Mouse (Mus musculus) liver, embryonic 11.5 days (tissue): ENCODE measurements at regions not wholly inside any gene's neighbourhood (a gene's known extent, or its start where the extent isn't known, plus 50 kb on each side); places are given as distances from the start of the nearest gene placed in this dataset.

Source experiments
- ATAC-seq: fragments of 200-750 bp; cut with Nextera tagmentation; replicated peaks from 2 replicates; pipeline ENCODE4 v1.8.0; 2017; ENCODE audit warnings: moderate number of reproducible peaks, mild to moderate bottlenecking, moderate TSS enrichment, moderate library complexity; ENCODE audit not compliant: low FRiP score
- DNase-seq: peaks from one replicate; pipeline ENCODE4 v3.0.0-alpha.2; 2017; ENCODE audit warnings: low spot score
- H3K27ac ChIP-seq: fragments of 300-500 bp; sonication (generic); 2 replicates; pipeline ENCODE4 v1.5.1; 2014; ENCODE audit warnings: mild to moderate bottlenecking, low read depth, low read length, control low read depth
- H3K27me3 ChIP-seq: fragments of 300-500 bp; sonication (generic); replicated peaks from 2 replicates; pipeline ENCODE4 v1.6.1; 2014; ENCODE audit warnings: low read length, mixed read lengths; ENCODE audit not compliant: control insufficient read depth, insufficient read depth
- H3K36me3 ChIP-seq: fragments of 300-500 bp; sonication (generic); 2 replicates; pipeline ENCODE4 v1.6.1; 2014; ENCODE audit warnings: mild to moderate bottlenecking, low read length, moderate library complexity, mixed read lengths; ENCODE audit not compliant: control insufficient read depth, insufficient read depth
- H3K4me1 ChIP-seq: fragments of 300-500 bp; sonication (generic); replicated peaks from 2 replicates; pipeline ENCODE4 v1.6.1; 2014; ENCODE audit warnings: low read length, mixed read lengths; ENCODE audit not compliant: control insufficient read depth, insufficient read depth
- H3K4me2 ChIP-seq: fragments of 300-500 bp; sonication (generic); 2 replicates; pipeline ENCODE4 v1.6.1; 2014; ENCODE audit warnings: mild to moderate bottlenecking, control low read depth, moderate library complexity
- H3K4me3 ChIP-seq: fragments of 300-500 bp; sonication (generic); 2 replicates; pipeline ENCODE4 v1.5.1; 2014; ENCODE audit warnings: low read depth, low read length, control low read depth
- H3K9ac ChIP-seq: fragments of 300-500 bp; sonication (generic); 2 replicates; pipeline ENCODE4 v1.6.1; 2014; ENCODE audit warnings: low read depth, low read length, control low read depth
- H3K9me3 ChIP-seq: fragments of 300-500 bp; sonication (generic); 2 replicates; pipeline ENCODE4 v1.6.1; 2016; ENCODE audit warnings: low read length, inconsistent platforms, mixed read lengths; ENCODE audit not compliant: control insufficient read depth
- WGBS: fragments of 180-500 bp; shearing (Covaris S2); extraction: QIAGEN DNeasy Blood & Tissue Kit; methylation state at CpG from one replicate; pipeline ENCODE4 v1.1.7; 2014; 5-methylcytosine and 5-hydroxymethylcytosine counted together

DNA sequence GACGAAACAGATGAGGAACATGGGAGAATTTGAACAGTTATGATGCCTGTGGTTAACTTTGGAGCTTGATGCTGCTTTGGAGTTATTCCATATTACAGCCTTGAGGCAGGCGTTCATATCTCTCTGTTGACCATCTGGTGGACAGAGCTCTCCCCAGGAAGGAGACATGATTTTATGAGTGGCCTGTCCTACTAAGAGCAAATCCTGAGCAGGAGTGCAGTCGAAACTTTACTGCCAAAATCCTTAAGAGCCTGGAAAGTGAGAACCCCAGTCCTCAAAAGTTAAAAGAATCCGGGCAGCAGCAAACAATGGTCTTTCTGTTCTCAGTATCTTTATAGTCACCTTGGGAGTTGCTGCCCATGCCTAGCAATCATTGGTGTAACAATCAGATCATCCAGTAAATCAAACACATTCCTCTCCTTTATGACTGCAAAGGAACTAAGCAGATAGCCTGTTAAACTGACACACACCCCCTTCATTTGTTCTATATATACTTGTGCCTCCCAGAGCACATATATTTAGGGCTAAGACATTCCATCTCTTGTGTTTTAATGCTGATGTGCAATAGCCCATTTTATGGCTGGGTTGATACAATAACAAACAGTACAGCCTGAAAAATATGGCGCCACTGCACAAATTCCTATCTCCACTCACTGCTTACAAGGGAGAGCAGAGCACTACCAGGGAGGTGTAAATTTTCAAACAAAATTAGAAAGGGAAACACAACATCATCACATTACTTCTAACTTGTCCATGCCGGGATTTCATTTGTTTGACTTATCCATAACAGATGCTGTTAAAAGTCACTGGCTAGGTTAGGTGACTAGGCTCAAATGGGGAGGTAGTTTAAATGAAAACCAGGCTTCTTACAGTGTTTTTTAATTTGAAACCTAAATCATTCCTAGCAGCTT lies 312.5 kb upstream of the Gm11146 start:
- no peak overlapping the region for H3K9ac ChIP-seq
- DNase-seq (no peak), ATAC-seq (no peak)
- H3K4me2 ChIP-seq = no peak overlapping the region
- H3K9me3 ChIP-seq = no peaks in the 10 kb centered on the region
- no peak overlapping the region for H3K27ac ChIP-seq
- no peak overlapping the region for H3K4me3 ChIP-seq
- WGBS = 78% methylated on average over 6 of the region's 6 CpGs
- H3K4me1 ChIP-seq = no peaks in the 10 kb centered on the region
- no peaks in the 10 kb centered on the region for H3K36me3 ChIP-seq
- no peaks in the 10 kb centered on the region for H3K27me3 ChIP-seq

DNA sequence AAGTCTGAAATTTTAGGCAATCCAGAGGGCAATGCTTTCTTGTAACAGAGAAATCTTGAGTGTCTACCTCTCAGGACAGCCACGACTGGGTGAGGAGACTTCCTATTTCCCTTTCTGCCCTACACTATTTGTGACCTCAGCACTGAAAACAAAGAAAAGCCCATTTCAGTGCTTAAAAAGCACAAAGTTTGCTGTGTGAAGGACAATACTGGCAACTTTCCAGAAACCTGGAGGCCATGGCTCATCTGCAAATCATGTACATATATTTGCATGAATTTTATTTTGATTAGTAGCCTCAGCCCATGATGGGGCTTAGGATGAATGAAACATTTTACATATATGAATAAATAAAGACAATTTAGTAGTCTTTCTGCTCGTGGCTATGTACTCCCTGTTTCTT lies 292.4 kb upstream of the Gm11146 start:
- WGBS = 49% methylated on average over 2 of the region's 2 CpGs
- no peak overlapping the region for H3K4me2 ChIP-seq
- ATAC-seq (no peak), DNase-seq (no peak)
- H3K9me3 ChIP-seq = no peaks in the 10 kb centered on the region
- H3K36me3 ChIP-seq = no peaks in the 10 kb centered on the region
- no peaks in the 10 kb centered on the region for H3K4me1 ChIP-seq
- no peak overlapping the region for H3K27ac ChIP-seq
- no peak overlapping the region for H3K4me3 ChIP-seq
- no peak overlapping the region for H3K9ac ChIP-seq
- H3K27me3 ChIP-seq = no peaks in the 10 kb centered on the region

DNA sequence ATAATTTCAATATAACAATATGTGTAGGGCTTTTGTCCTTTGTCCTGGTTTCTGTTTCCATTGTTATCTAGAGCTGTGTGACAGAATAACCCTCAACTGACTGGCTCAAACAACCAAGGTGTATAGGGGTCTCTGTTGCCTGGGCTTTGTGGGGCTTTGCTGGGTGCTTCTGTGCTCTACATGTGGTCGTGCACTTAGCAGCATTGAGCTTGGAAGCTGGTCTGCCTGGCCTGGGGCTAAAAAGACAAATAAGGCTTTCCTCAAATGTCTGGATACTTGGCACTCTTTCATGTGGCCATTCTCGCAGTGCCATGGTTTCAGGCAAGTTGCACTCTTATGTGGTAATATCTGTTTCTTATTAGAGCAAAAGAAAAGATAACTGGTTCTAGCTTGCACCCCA lies 291.8 kb upstream of the Gm11146 start:
- ATAC-seq = no peak
- Histone ChIP-seq H3K9me3 (no peaks in the 10 kb centered on the region), H3K36me3 (no peaks in the 10 kb centered on the region), H3K27me3 (no peaks in the 10 kb centered on the region), H3K4me2 (no peak overlapping the region), H3K4me1 (no peaks in the 10 kb centered on the region), H3K4me3 (no peak overlapping the region), H3K9ac (no peak overlapping the region), H3K27ac (no peak overlapping the region)
- DNase-seq = no peak
- 82% methylated on average over 2 of the region's 2 CpGs for WGBS

- no peak overlapping the region for H3K9ac ChIP-seq
- no peaks in the 10 kb centered on the region for H3K36me3 ChIP-seq
- no peak overlapping the region for H3K4me2 ChIP-seq
- H3K9me3 ChIP-seq = no peaks in the 10 kb centered on the region
- H3K4me3 ChIP-seq = no peak overlapping the region
- 76% methylated on average over 2 of the region's 2 CpGs for WGBS
- no peaks in the 10 kb centered on the region for H3K27me3 ChIP-seq
- H3K4me1 ChIP-seq = no peaks in the 10 kb centered on the region
- H3K27ac ChIP-seq = no peak overlapping the region
- DNase-seq = no peak
- no peak for ATAC-seq
These were observed 290.8 kb upstream of the Gm11146 start for GRCm38 (mm10) chr16:77892731-77893130.

- H3K4me3 ChIP-seq = no peak overlapping the region
- no peaks in the 10 kb centered on the region for H3K4me1 ChIP-seq
- no peak overlapping the region for H3K9ac ChIP-seq
- H3K4me2 ChIP-seq = no peak overlapping the region
- no peak for ATAC-seq
- H3K9me3 ChIP-seq = no peaks in the 10 kb centered on the region
- no peak for DNase-seq
- WGBS = 88% methylated on average over 11 of the region's 11 CpGs
- H3K27me3 ChIP-seq = no peaks in the 10 kb centered on the region
- no peaks in the 10 kb centered on the region for H3K36me3 ChIP-seq
- H3K27ac ChIP-seq = no peak overlapping the region
These were observed 287.5 kb upstream of the Gm11146 start for GRCm38 (mm10) chr16:77889348-77889747.

GRCm38 (mm10) chr16:77885060-77885679 lies 283.3 kb upstream of the Gm11146 start:
- Histone ChIP-seq H3K36me3 (no peaks in the 10 kb centered on the region), H3K27me3 (no peaks in the 10 kb centered on the region), H3K9ac (no peak overlapping the region), H3K4me1 (no peaks in the 10 kb centered on the region), H3K27ac (no peak overlapping the region), H3K4me3 (no peak overlapping the region), H3K4me2 (no peak overlapping the region), H3K9me3 (no peaks in the 10 kb centered on the region)
- WGBS = 75% methylated on average over 15 of the region's 15 CpGs
- ATAC-seq = no peak
- no peak for DNase-seq

DNA sequence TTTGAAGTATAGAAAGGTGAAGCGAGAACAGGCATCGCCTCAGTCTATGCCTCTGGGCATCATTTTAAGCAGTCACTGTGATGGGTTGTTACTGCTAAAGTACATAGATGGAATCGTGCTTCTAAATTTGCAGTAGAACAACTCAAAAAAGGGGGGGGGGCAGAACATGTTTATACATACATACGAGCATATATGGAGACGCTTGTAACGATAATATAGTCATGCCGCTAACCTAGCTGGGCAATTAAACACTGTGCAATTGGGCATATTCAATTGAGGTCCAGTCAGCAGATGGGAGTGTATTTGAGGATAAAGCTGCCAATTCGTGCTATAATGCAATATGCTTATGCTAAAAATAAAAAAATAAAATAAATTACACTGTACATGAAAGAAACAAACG lies 282.6 kb upstream of the Gm11146 start:
- no peaks in the 10 kb centered on the region for H3K36me3 ChIP-seq
- WGBS = 90% methylated on average over 9 of the region's 9 CpGs
- no peak for ATAC-seq

GRCm38 (mm10) chr16:77877006-77877405 lies 275.1 kb upstream of the Gm11146 start:
- Histone ChIP-seq H3K27ac (no peak overlapping the region), H3K4me2 (no peak overlapping the region), H3K9ac (no peak overlapping the region), H3K4me1 (no peaks in the 10 kb centered on the region), H3K36me3 (no peaks in the 10 kb centered on the region), H3K27me3 (no peaks in the 10 kb centered on the region), H3K4me3 (no peak overlapping the region), H3K9me3 (no peaks in the 10 kb centered on the region)
- DNase-seq (no peak), ATAC-seq (no peak)
- WGBS = 70% methylated on average over 1 of the region's 1 CpGs

More for the DNA sequence above, 282.6 kb upstream of the Gm11146 start:
- H3K9ac ChIP-seq = no peak overlapping the region
- H3K27ac ChIP-seq = no peak overlapping the region
- no peaks in the 10 kb centered on the region for H3K27me3 ChIP-seq
- H3K4me3 ChIP-seq = no peak overlapping the region
- no peaks in the 10 kb centered on the region for H3K4me1 ChIP-seq
- DNase-seq = no peak
- no peak overlapping the region for H3K4me2 ChIP-seq
- H3K9me3 ChIP-seq = no peaks in the 10 kb centered on the region

DNA sequence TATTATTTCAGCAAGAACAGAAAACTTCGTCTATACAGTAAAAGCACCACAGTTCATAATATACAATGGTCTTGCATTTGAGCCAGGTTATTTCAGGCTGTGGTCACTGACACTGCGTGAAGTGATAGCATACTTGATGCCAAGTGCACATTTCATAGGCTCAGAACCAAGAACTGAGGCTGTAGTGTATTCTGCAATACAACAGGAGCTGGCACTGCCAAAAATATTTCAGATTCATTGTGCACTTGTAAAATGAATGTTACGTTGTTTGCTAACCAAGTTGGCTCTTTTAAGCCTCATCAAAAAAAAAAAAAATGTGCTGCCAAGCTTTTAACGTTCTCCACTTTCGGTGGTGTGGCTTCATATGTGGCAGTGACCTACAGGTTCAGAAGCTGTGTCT lies 261.4 kb upstream of the Gm11146 start:
- WGBS = 84% methylated on average over 5 of the region's 5 CpGs
- Histone ChIP-seq H3K4me2 (no peak overlapping the region), H3K27me3 (no peaks in the 10 kb centered on the region), H3K9me3 (no peaks in the 10 kb centered on the region), H3K36me3 (no peaks in the 10 kb centered on the region), H3K4me3 (no peak overlapping the region), H3K9ac (no peak overlapping the region), H3K27ac (no peak overlapping the region), H3K4me1 (no peaks in the 10 kb centered on the region)
- ATAC-seq (no peak), DNase-seq (no peak)
